Mouse (Mus musculus) embryonic fibroblast, embryonic 13.5 days (primary cell): ENCODE measurements at regions not wholly inside any gene's neighbourhood (a gene's known extent, or its start where the extent isn't known, plus 50 kb on each side); places are given as distances from the start of the nearest gene placed in this dataset.

Source experiments
- CTCF ChIP-seq: IDR thresholded peaks from 2 replicates; pipeline ENCODE4 v1.5.1; 2011; ENCODE audit warnings: mild to moderate bottlenecking, control low read depth, low read length, moderate library complexity, borderline replicate concordance; ENCODE audit not compliant: insufficient read depth
- POLR2A ChIP-seq: IDR thresholded peaks from 2 replicates; pipeline ENCODE4 v1.6.1; 2011; ENCODE audit warnings: low read depth, mild to moderate bottlenecking, control low read depth, low read length, moderate library complexity

DNA sequence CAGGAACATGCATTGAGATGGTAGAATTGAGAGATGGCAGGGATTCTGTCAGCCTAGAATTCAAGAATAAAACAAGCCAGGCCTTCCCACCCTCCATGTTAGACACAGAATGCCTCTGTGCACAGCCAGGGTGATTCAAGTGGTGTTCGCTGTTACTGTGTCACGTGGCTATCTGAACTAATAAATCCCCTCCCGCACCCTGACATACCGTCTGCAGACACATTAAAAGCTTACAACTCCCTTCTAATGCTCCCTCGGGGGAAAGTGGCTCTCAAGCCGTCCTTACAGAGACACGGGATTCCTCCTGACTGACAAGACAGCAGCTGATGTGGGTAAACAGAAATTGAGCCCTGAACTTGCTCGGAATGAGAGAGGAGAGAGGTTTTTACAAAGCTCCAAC is 279.1 kb downstream of the Prex1 start:
- no peak for TF ChIP-seq POLR2A
- no peak for TF ChIP-seq CTCF
